Mouse (Mus musculus) megakaryocyte-erythroid progenitor cell, adult 5-6 weeks (primary cell): ENCODE measurements around the gene Elmo1. TPM values are rescaled to one million over a fixed set of nuclear protein-coding genes. Genes with fewer than 3 reads are reported as not detected.

ENCODE experiments used
- ATAC-seq: replicated peaks from 2 replicates; pipeline ENCODE4 v1.8.0; 2016; ENCODE audit warnings: mild to moderate bottlenecking, inconsistent platforms; ENCODE audit not compliant: severe bottlenecking, poor library complexity, low FRiP score, low TSS enrichment
- total RNA-seq, 2 experiments: library from RNA; stranded (forward) in 1 of 2; stranded (reverse) in 1 of 2; fragments of 200-1000, 215-1000 nt in 1 of 2; fragments of >200 nt in 1 of 2; fragmentation: Nextera tagmentation in 1 of 2; gene quantifications; 2 replicates each; pipeline ENCODE4 v1.2.3; 2014 to 2017

The Elmo1 gene
- total RNA-seq, 2 experiments from 2014 or later = 13.0 to 23.4 TPM

GRCm38 (mm10) chr13:20537487-20537886 lies 447.1 kb downstream of the Elmo1 start:
- ATAC-seq = no peak

- peak; percentile 47; the same call in 1 of the 2 replicates for ATAC-seq
Observed at GRCm38 (mm10) chr13:20538216-20539070, 448.0 kb downstream of the Elmo1 start.

GRCm38 (mm10) chr13:20539631-20540030 lies 449.2 kb downstream of the Elmo1 start:
- no peak for ATAC-seq

GRCm38 (mm10) chr13:20546568-20547204 lies 456.3 kb downstream of the Elmo1 start:
- no peak for ATAC-seq

- no peak for ATAC-seq
Observed at GRCm38 (mm10) chr13:20549983-20550382, 459.6 kb downstream of the Elmo1 start.

GRCm38 (mm10) chr13:20551559-20551958 lies 461.2 kb downstream of the Elmo1 start:
- no peak for ATAC-seq

GRCm38 (mm10) chr13:20555853-20556452 lies 465.6 kb downstream of the Elmo1 start:
- ATAC-seq = no peak

- no peak for ATAC-seq
Observed at GRCm38 (mm10) chr13:20556739-20557138, 466.3 kb downstream of the Elmo1 start.

GRCm38 (mm10) chr13:20557156-20557555 lies 466.8 kb downstream of the Elmo1 start:
- no peak for ATAC-seq

GRCm38 (mm10) chr13:20558376-20558775 lies 468.0 kb downstream of the Elmo1 start:
- ATAC-seq = no peak

GRCm38 (mm10) chr13:20564414-20564813 lies 474.0 kb downstream of the Elmo1 start:
- no peak for ATAC-seq

- no peak for ATAC-seq
Observed at GRCm38 (mm10) chr13:20575186-20575585, 484.8 kb downstream of the Elmo1 start.

- no peak for ATAC-seq
Observed at GRCm38 (mm10) chr13:20585868-20586267, 495.5 kb downstream of the Elmo1 start.

- no peak for ATAC-seq
Observed at GRCm38 (mm10) chr13:20586462-20586861, 496.1 kb downstream of the Elmo1 start.

GRCm38 (mm10) chr13:20590983-20591382 lies 500.6 kb downstream of the Elmo1 start:
- no peak for ATAC-seq

- ATAC-seq = no peak
Observed at GRCm38 (mm10) chr13:20597307-20597706, 506.9 kb downstream of the Elmo1 start.

- no peak for ATAC-seq
Observed at GRCm38 (mm10) chr13:20598618-20599017, 508.2 kb downstream of the Elmo1 start.

GRCm38 (mm10) chr13:20600246-20600645 lies 509.9 kb downstream of the Elmo1 start:
- no peak for ATAC-seq

- no peak for ATAC-seq
Observed at GRCm38 (mm10) chr13:20601421-20601820, 511.0 kb downstream of the Elmo1 start.

GRCm38 (mm10) chr13:20606891-20607290 lies 516.5 kb downstream of the Elmo1 start:
- no peak for ATAC-seq
